Mouse (Mus musculus) heart, postnatal 36 days (tissue): Measurements from ENCODE around the gene Mst1. TPM values are rescaled to one million over a fixed set of nuclear protein-coding genes. Genes with fewer than 3 reads are reported as not detected.

Experiments
- DNase-seq, 2 experiments: peaks; one replicate each; pipeline ENCODE4 v3.0.0; 2021 to 2022
- intact Hi-C: fragments of 180-260 bp; cut with DNase I; formaldehyde crosslinking; loops from one replicate; pipeline ENCODE4 v1.15.1; 2025
- total RNA-seq, 2 experiments: library from RNA; stranded (reverse); gene quantifications; 2 replicates each; pipeline ENCODE4 v1.2.3; 2021

Gene Mst1
- total RNA-seq, 2 experiments from 2014 or later: not detected

DNA sequence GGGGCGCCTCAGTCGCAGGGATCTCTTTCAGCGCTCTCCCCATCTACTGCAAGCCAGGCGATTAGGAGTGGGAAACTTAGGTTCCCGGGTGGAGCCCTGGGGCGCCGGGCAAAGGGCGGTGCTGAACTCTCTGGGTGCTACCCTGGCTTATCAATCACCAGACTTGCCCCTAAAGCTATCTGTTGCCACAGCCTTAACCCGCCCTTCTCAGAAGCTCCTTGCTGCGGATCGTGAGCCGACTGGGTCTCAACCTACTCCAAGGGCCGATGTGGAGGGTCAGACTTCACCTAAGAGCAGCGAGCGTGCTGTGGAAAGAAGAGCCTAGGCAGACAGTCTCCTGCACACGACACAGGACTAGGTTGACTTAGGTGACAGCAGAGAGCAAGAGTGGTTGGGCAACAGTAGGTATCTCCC, 14.8 kb downstream of the Mst1 start:
- DNase-seq: peak in 1 of 2 experiments; percentile 22

DNA sequence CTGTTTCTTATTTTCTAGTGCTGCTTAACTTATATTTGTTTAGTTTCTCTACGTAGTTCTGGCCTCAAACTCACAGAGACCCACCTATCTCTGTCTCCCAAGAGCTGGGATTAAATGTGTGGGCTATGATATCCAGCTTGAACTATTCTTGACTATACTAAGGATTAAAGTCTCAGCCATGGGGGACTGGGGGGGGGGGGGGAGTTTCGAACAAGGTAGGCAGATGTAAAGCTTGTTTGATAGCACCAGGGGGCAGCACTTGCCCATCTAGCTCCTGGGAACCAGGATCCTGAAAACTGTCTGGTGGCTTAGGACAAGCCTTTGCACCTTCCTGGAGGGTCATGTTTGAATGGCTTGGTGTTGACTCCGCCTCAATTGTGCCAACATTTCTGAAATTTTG, 15.3 kb downstream of the Mst1 start:
- peak; percentile 62 to 72 for DNase-seq
- intact Hi-C loops: loop anchor here (1.0 to 2.0 kb wide), 2 partner anchors 106 to 189 kb away; no protein-coding TSS in a partner anchor

More for the DNA sequence above, 14.8 kb downstream of the Mst1 start:
- intact Hi-C loops: loop anchor here (1.0 to 2.0 kb wide), 2 partner anchors 106 to 190 kb away; no protein-coding TSS in a partner anchor

DNA sequence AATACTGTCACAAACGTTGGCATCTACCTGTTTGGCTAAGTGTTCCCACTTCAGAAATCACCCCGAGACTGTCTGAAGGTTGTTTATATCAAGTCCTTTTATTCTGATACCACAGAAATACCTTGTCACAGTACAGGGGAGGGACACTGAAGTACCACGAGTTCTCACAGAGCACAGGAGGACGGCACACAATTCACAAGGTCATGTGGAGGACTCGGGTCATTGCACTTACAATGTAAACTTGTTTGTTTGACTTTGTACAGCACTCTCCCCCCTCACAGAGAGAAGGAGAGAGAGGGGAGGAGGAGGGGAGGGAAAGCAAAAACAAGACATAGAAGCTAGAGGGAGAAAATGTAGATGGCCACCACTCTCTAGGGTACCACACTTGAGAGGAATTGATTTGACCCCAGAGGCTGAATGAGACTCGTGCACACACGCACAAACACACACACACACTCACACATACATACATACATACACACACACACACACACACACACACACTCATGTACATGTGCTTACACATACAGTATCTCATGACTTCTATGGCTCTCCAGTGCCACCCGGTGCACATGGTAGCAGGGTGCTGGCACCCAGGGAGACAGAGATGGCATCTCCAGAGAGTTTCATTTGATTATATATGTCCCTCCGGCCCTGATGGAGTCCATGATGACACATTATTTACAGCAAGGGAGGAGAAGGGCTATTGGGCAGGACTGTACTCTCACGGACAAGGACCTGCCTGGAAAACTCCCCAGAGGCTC, 15.9 kb downstream of the Mst1 start:
- intact Hi-C loops: loop anchor here (1.0 to 2.0 kb wide), 3 partner anchors 33 to 189 kb away; no protein-coding TSS in a partner anchor
- no peak for DNase-seq

DNA sequence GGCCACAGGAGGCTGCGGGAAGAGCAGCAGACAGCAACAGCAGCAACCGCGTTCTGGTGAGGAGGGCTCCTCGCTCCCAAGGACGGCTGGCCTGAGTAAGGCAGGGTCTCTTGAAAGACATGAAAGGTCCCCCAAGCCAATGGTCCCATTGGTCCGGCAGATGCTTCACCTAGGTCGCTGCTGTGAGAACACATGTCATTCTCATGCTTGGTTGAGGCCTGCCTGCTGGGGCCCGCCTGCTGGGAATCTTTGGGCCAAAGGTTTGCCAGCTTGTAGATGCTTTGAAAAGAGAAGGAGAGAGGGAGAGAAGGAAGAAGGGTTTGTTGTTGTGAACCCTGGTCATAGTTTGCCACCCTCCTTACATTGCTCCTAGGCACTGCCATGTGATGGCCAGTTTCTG, 19.4 kb downstream of the Mst1 start:
- intact Hi-C loops: no loop called here
- DNase-seq: no peak

DNA sequence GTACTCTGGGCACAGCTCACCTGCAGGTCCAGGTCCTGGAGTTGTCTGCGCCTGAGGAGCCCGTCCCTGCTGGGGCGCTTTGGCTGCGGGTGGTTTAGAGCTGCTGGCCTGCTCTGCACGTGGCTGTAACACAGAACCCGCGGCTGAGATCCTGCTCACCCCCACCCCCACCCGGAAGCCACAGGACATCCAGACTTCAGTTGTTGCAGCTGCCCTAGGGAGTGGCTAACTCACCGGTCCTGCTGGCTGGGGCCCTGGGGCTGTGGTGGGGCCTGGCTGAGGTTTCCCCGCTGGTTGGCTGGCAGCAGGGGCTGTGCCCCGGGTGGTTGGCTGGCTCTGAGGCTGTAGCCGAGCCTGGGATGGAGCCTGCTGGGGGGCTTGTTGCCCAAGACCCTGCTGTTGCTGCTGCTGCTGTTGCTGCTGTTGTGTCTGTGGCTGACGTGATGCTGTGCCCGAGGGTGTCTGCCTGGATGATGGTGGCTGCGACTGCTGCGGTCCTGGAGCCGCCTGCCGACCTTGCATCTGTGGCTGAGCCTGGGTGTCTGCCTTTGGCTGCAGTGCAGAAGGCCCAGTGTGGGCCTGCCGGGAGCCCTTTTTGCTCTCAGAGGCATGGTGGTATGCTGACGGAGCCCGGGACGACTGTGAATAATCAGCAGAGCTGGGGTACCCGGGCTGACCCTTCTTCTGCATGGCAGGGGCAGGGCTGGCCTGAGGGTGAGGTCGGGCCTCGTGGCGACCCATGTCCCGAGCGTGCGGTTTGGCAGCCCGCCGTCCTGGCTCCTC, 24.7 kb downstream of the Mst1 start:
- intact Hi-C loops: no loop called here
- no peak for DNase-seq

DNA sequence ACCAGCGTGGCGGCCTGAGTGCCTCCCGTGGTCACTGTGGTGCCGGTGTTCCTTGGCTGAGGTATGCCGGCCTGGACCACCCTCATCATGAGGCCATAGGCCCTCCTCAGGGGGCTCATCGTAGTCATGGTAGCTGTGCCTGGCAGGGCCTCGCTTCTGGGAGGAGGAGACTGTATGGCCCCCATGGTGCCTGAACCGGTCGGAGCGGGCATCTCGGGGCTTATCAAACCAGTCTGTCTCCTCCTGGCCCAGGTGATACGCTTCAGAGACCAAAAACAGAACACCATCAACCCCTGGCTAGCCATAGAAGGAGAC, 25.3 kb downstream of the Mst1 start:
- intact Hi-C loops: no loop called here
- no peak for DNase-seq

DNA sequence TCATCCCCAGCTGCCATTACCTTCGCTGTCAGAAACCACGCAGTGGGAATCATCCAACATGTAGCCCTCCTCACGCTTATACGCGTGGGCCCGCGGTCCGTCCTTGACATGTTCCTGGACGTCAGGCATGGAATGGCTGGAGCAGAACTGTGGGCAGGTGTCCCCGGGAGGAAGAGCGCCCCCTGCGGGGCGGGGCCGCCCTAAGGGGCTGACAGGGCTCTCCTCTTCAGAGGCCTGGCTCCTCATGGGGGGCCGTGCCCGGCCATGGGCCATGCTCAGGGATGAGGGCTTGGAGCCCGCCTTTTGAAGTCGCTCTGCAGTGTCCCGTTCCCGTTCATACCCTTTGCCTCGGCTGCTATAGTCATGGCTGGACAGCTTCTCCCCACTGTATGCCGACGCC, 25.9 kb downstream of the Mst1 start:
- intact Hi-C loops: no loop called here
- DNase-seq: no peak

DNA sequence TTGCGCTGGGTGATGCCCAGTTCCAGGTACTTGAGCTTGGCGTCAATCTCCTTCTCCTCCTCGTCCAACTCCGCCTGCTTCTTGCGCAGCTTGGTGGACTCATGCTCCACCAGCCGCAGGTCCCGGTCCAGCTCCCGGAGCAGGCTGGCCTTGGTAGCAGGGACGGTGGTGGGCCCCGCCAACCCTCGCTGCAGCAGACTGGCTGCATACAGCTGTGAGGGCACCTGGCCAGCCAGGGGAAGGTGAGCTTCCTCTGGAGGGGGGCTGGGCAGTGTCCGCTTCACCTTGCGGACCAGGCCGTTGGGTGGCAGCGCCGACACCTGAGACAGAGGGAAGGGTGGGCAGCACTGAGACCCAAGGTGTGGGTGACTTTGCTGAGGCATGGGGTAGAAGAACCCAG, 27.6 kb downstream of the Mst1 start:
- intact Hi-C loops: no loop called here
- DNase-seq: no peak

DNA sequence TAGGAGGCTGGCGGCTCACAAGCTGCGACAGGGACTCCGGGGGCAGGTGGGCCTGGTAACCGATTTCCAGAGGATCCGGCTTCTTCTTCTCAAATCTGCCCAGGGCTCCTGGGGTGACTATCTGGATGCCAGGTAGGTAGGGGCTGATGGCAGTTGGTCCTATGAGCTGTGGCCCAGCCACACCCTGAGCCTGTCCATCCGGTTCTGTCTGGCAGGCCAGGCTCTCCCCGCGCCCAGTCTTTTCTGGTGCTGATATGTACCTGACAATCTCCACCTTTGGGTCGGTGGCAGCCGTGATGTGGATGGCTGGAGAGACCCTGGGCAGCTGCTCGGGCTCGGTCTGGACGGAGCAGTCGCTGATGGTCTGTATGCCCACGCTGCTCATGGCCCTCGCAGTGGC, 29.9 kb downstream of the Mst1 start:
- DNase-seq: no peak
- intact Hi-C loops: no loop called here

DNA sequence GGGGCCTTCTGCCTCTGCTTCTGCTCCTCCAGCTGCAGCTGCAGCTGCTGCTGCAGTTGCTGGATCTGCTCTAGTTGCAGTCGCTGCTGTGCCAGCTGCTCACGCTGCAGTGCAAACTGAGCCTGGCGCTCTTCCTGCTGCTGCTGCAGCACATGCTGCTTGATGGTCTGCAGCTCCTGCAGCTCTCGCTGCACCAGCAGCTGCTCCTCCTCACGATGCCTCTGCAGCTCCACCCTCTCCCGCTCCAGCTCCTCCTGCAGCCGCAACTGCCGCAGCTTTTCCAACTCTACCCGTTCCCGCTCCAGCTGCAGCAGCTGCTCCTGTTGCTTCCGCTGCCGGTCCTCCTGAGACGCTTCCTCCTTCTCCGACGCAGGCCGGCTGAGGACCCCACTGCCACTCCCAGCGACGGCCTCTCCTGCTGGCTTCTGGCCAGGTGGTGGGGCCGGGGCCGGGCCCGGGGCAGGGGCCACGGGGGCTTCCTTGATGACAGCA, 30.9 kb downstream of the Mst1 start:
- intact Hi-C loops: no loop called here

DNA sequence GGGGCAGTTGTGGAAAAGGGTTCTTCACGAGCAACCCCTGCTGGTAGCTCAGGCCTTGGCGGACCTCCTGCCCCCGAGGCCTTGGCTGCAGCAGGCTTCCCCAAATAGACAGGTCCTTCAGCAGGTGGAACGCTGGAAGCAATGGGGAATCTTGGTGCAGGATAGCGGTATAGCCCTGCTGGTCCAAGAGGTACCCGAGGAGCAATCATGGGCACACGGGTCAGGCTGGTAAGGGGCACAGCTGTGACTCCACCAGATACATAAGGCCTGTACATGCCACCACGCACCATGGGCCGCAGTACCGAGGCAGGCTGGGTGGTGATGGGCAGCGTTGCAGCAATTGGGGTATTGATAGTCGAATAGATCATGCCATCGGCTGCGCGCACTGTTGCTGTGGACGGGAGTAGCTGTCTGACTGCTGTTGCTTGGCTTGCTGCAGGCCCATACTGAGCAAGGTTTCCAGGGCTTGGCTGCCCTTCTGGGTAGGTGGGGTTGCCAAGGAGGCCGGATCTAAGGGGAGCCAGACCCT, 31.4 kb downstream of the Mst1 start:
- intact Hi-C loops: no loop called here
- no peak for DNase-seq

More for the DNA sequence above, 30.9 kb downstream of the Mst1 start:
- DNase-seq: no peak

DNA sequence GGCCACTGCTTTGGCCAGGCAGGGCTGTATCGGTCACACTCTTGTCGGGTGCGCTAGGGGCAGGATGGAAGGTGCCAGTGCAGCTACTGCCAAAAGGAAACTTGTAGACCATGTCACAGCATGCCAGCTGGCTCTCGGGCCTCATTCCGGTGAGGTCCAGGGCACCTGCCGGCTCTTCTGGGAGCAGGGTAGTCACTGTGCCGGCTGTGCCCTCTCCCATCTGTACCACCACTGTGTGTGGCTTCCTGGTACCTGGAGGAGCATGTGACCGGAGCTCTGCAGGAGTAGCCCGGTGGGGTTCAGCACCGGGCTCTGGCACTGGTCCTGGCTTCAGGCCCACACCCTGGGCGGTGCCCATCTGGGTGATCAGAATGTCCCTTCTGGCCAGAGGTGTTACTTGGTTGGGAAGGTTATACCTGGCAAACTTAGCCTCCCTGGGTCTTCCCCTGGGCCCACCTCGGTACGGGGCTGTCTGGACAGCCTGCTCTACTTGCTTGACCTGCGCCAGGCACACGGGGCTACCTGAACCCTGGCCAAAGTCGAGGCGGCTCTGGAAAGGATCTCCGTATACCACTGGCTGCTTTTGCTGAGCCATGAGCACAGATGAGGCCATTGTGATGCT, 32.6 kb downstream of the Mst1 start:
- intact Hi-C loops: no loop called here
- peak; percentile 25 to 28 for DNase-seq

DNA sequence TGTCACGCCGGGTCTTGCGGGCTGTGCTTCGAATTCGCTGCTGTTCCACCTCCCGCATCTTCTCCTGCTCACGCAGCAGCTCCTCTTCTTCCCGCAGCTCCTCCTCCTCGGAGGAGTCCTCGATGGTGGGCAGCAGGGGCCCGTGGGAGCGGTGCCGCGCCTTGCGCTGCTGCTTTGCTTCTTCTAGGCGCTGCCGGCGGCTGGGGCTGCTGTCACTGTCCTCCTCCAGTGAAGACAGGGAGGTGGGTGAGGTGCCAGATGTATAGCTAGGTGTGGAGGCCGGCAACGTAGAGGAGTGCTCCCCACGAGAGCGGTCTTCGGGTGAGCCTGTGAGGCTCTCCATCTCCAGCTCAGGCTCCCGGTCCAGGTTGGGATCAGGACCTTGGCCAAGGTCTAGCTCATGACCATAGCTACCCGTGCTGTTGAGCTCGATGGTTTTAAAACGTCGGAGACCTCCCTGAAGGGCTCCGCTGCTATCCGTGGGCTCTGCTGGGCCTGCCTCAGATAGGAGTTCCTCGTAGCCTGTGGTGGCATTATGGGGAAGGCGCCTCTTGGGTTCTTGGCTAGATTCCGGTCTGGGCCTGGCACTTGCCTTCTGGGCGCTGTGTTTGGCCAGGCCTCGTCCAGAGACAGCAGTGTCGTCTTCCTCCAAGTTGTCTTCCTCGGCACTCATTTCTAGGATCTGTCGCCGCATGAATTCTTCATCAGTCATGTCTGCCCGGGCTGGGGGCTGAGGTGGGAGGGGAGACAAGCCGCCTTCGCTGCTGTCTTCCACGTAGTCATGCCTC, 35.2 kb downstream of the Mst1 start:
- intact Hi-C loops: no loop called here
- DNase-seq: no peak

DNA sequence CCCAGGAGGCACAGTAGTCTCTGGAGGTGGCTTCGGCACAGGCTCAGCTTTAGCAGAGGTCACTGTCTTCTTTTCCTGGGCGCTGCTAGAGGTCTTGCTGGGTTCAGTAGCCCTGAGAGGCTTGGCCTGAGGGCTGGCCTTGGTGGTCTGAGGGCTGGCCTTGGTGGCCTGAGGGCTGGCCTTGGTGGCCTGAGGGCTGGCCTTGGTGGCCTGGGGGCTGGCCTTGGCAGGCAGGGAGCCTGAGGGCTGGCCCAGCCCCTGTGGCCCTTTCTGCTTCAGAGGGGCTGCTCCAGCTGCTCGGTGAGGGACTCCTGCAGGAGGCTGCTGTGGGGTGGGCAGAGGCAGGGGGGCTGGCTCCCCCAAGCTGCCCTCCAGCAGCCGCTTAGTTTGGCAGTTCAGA, 36.9 kb downstream of the Mst1 start:
- no peak for DNase-seq
- intact Hi-C loops: no loop called here

DNA sequence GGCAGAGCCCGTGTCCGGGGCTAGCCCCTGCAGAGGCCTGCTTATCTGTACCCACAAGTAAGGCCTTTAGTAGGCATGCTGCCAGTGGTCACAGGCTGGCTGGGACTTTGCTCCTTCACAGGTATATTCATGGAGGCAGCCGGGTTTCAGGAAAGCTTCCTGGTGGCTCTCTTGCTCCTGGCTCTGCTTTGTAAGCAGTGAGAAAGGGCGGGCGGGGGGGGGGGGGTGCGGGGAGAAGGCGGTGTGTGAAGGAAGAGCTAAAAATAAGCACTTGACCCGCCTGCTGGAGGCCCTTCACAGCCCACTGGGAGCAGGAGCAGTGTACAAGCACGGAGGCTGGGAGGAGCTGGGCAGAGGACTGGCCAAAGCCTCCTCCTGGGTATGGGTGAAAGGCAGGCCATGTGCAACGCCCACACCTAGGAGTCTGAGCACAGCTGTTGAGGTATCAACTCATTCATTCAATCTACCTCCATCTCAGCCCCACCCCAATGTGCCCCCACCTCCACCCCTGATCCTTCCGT, 39.7 kb downstream of the Mst1 start:
- intact Hi-C loops: no loop called here
- DNase-seq: peak in 1 of 2 experiments; percentile 15

DNA sequence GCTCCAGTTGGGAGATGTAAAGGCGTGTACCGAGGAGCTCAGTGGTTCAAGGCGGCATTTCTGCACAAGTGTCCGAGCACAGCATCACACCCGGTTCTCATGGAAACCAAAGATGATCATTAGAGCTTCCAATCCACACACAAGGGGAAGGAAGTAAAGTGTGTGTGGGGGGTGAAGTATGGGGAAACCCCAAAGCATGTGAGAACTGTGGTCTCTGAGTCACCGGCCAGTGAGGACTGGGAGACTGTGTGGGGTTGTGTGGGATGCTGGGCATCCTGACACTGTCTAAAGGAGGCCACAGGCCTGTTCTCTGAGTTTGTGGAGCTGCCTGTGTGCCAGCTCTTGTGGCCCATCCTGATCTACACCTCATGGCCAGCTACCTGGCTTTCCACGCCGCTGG, 40.4 kb downstream of the Mst1 start:
- no peak for DNase-seq
- intact Hi-C loops: no loop called here

DNA sequence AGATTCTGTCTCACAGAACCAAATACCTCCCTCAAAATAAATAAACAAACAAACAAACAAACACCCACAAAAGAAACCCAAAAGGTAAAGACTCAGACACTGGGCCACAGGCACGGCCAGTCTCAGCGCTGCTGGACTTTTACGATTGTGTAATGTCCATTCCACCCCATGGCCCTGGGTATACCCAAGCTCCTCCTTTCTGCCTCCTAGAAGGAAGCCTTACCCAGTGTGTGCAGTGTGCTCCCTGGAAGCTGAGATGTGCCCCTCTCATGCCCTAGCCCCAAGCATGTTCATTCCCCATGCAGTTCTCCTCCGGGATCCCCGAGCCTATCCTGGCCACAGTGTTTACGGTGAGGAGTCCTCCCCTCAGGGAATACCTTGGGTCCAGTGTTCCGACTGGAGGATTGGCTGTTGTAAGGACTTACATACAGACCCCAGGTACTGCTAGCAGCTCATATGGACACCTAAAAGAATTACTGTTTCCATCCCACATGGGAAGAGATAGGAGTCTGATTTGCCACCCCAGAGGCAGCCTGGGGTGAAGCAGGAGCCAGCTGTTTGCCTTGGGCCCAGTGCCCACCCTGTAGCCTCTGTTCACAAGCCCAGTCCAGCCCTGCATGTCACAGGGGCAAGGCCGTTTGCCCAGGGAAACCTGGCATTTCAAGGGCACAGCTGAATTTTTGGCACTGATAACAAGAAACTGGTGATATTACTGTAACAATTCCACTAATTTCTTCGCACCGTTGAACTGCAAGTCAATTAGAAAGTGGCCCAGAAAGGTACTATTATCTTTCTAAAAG, 41.1 kb downstream of the Mst1 start:
- no peak for DNase-seq
- intact Hi-C loops: no loop called here

DNA sequence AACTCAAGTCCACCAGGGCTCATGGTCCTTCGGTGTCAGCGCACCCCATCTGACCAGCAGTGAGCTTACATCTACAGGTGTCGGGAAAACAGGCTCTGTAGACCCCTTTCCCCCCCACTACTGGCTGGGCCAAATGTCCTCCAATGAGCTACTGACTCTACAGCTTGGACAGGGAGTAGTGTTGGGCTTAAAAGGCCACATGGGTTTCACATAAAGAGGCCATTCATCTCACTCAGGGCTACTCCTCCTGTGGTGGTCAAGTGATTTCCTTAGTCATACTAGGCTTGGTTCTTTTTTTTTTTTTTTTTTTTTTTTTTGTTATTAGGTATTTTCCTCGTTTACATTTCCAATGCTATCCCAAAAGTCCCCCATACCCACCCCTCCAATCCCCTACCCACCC, 43.7 kb downstream of the Mst1 start:
- no peak for DNase-seq
- intact Hi-C loops: no loop called here

DNA sequence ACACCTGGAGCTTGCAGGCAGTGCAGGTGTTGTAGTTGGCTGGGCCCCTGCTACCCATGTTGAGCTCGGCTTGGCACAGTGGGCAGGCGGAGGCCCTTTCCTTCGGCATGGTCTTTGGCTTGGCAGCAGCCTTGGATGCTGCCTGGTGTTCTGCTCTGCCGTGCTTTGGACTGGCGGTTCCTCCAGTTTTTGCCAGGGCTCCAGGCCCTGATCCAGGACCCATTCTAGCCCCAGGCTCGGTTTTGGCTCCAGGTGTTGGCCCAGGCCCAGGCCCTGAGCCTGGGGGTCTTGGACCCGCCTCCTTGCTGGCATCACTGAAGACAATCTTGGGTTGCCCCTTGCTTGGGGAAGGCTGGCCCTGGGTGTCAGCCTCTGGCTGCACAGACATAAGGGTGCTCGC, 45.5 kb downstream of the Mst1 start:
- intact Hi-C loops: no loop called here
- no peak for DNase-seq
